Mouse (Mus musculus): ENCODE results near the gene Jam2. TPM values are rescaled to one million over a fixed set of nuclear protein-coding genes. Genes with fewer than 3 reads are reported as not detected.

Gene Jam2
- polyA plus RNA-seq, 1 experiment from 2014 or later: 13.8 TPM

DNA sequence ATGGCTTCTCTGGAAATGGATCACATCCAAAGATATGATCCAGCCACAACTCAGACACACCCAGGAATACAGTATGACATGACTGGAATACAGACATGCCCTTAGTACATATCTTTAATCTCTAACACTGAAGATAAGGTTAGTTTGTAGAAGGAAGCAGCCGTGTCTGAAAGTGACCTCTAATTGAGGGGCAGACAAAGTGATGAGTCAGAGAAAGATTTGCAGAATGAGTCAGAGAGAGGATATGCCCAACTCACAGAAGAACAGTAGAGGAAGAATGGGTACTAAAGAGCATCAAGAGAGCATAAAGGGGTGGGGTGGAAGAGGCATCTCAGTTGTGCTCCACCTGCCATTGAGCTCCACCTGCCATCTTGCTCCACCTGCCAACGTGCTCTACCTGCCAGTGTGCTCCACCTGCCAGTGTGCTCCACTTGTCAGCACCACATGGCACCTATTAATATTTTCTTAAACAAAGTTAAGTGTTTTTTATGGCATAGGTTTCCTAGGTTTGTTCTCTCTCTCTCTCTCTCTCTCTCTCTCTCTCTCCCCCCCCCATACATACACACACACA, 16.8 kb downstream of the Jam2 start:
- H3K9me3 ChIP-seq: no peaks in the 10 kb centered on the region
- no peaks in the 10 kb centered on the region for H3K36me3 ChIP-seq
- H3K4me2 ChIP-seq: no peak overlapping the region
- no peak overlapping the region for H3K9ac ChIP-seq
- H3K4me3 ChIP-seq: no peak overlapping the region
- H3K27ac ChIP-seq: no peak overlapping the region
- 76% methylated on average over 2 of the region's 2 CpGs for WGBS
- H3K4me1 ChIP-seq: no peaks in the 10 kb centered on the region
- no peaks in the 10 kb centered on the region for H3K27me3 ChIP-seq
- ATAC-seq (ENCODE audit: insufficient number of reproducible peaks, low FRiP score, low TSS enrichment, low read depth): no peak

DNA sequence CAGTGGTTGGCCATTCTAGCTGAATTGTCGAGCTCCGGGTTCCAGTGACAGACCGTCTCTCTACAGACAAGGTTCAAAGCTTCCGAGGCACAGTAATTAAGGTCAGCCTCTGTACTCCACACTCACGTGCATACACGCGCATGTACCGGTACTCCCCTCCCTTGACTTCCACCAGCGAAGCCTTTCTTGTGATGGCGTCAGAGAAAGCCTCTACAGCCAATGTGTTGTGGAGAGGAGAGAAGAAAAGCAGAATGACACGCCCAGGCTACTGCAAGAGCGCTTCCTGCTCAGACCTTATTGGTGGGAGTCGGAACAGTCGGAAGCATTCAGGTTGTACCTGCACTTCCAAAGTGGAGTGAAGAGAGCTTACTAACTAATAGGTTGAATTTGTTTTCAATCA, 19.5 kb downstream of the Jam2 start:
- Histone ChIP-seq H3K9ac (no peak overlapping the region), H3K4me3 (no peak overlapping the region), H3K4me2 (no peak overlapping the region), H3K27me3 (no peaks in the 10 kb centered on the region), H3K9me3 (no peaks in the 10 kb centered on the region), H3K4me1 (no peaks in the 10 kb centered on the region), H3K36me3 (no peaks in the 10 kb centered on the region), H3K27ac (no peak overlapping the region)
- no peak for ATAC-seq (ENCODE audit: insufficient number of reproducible peaks, low FRiP score, low TSS enrichment, low read depth)
- WGBS: 83% methylated on average over 14 of the region's 14 CpGs

DNA sequence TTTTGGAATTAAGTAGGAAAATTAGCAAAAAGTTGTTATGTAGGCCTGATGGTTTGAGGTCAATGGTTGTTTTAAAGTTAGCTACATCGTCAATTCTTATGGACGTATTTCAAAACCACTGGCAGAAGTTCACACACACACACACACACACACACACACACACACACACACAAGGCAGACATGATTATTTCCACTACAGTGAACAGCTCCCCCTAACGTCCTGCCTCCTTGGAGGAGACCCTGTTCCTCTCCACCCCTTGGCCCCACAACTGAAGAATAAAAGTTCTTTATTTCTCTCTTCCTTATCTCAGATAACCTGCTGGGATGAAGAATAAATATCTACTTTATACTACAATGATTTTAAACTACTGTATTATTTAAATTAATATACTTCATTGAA, 21.4 kb downstream of the Jam2 start:
- Histone ChIP-seq H3K9me3 (no peaks in the 10 kb centered on the region), H3K27ac (no peak overlapping the region), H3K4me2 (no peak overlapping the region), H3K27me3 (no peaks in the 10 kb centered on the region), H3K36me3 (no peaks in the 10 kb centered on the region), H3K4me1 (no peaks in the 10 kb centered on the region), H3K9ac (no peak overlapping the region), H3K4me3 (no peak overlapping the region)
- WGBS: 60% methylated on average over 3 of the region's 3 CpGs
- no peak for ATAC-seq (ENCODE audit: insufficient number of reproducible peaks, low FRiP score, low TSS enrichment, low read depth)

DNA sequence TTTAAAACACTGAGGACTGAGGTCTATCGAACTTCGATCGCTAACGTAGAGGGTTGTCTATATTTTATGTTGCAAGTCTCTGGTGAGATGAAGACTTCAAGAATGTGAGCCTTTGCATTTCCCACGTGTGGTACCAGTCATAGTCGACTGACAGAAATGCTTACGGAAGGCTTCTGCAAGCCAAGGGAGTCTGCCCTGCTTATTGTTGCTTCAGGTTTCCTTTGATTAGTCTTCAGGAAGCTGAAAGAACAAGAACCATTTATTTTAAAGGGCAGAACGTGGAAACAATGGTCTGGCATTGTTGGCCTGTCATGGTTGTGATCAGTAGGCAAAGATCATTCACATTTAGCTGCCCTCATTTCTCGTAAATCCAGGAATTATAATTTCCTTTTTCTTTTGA, 22.8 kb downstream of the Jam2 start:
- H3K4me1 ChIP-seq: no peaks in the 10 kb centered on the region
- H3K27ac ChIP-seq: no peak overlapping the region
- H3K9me3 ChIP-seq: no peaks in the 10 kb centered on the region
- no peak overlapping the region for H3K4me2 ChIP-seq
- WGBS: 77% methylated on average over 9 of the region's 9 CpGs
- ATAC-seq (ENCODE audit: insufficient number of reproducible peaks, low FRiP score, low TSS enrichment, low read depth): no peak
- no peak overlapping the region for H3K4me3 ChIP-seq
- H3K9ac ChIP-seq: no peak overlapping the region
- no peaks in the 10 kb centered on the region for H3K27me3 ChIP-seq
- no peaks in the 10 kb centered on the region for H3K36me3 ChIP-seq

DNA sequence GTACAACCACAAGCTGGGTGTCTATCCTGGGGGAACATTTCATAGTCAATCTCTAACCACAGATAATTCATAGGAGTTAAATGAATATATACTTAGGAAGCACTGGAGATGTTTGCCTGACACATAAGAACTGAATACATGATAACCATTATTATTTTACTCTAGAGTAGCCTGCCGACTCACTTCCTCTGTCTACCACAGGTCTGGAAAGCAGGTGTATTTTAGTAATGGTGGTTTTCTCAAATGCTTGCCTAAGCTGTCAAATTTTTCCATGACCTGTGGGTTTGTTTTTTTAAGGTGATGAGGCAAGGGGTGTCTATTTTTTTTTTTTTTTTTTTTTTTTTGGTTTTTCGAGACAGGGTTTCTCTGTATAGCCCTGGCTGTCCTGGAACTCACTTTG, 26.1 kb downstream of the Jam2 start:
- ATAC-seq (ENCODE audit: insufficient number of reproducible peaks, low FRiP score, low TSS enrichment, low read depth): no peak
- Histone ChIP-seq H3K9ac (no peak overlapping the region), H3K27ac (no peak overlapping the region), H3K4me2 (no peak overlapping the region), H3K4me3 (no peak overlapping the region), H3K27me3 (no peaks in the 10 kb centered on the region), H3K36me3 (no peaks in the 10 kb centered on the region), H3K4me1 (no peaks in the 10 kb centered on the region), H3K9me3 (no peaks in the 10 kb centered on the region)
- 93% methylated on average over 1 of the region's 2 CpGs for WGBS

DNA sequence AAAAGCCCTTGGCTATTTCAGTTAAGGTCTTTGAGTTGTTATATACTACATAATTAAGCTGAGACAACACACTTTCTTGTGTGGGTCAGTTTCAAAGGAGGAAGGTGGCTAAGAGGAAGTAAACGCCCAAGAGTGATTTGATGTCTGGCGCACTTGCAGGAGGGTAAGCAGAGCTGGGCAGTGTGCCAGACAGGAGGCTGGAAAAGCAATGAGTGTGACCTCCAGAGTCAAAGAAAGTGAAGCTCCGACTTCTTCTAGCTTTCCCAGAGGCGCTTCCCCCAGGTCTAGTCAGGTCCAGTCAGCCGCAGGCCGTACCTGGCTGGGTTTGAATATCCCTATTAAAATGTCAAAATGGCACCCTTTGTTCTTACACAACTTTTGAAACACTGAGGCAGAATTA, 28.3 kb downstream of the Jam2 start:
- Histone ChIP-seq H3K27ac (no peak overlapping the region), H3K9ac (no peak overlapping the region), H3K36me3 (no peaks in the 10 kb centered on the region), H3K9me3 (no peaks in the 10 kb centered on the region), H3K4me2 (no peak overlapping the region), H3K4me1 (no peaks in the 10 kb centered on the region), H3K27me3 (no peaks in the 10 kb centered on the region), H3K4me3 (no peak overlapping the region)
- ATAC-seq (ENCODE audit: insufficient number of reproducible peaks, low FRiP score, low TSS enrichment, low read depth): no peak
- 52% methylated on average over 6 of the region's 6 CpGs for WGBS

DNA sequence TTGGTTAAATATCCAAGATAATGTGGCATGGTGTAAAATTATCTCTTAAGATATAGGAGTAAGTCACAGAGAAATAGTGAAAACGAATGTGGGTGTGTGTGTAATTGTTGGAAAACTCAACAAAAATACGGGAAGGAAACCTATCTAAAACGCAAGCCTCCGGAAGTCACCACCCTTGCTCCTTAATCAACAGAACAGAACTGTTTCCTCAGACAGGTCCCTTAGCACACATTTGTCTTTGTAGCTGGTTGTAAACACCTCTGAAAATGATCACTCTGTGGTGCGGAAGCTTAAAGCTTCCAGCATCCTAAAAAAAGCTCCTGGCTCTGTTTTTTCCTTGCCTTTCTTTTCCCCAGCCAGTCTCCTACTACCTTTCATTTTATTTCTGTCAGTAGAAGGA, 30.9 kb downstream of the Jam2 start:
- no peaks in the 10 kb centered on the region for H3K36me3 ChIP-seq
- H3K27me3 ChIP-seq: no peaks in the 10 kb centered on the region
- no peaks in the 10 kb centered on the region for H3K4me1 ChIP-seq
- no peaks in the 10 kb centered on the region for H3K9me3 ChIP-seq
- no peak overlapping the region for H3K4me2 ChIP-seq
- H3K4me3 ChIP-seq: no peak overlapping the region
- no peak overlapping the region for H3K27ac ChIP-seq
- WGBS: 48% methylated on average over 5 of the region's 5 CpGs
- H3K9ac ChIP-seq: no peak overlapping the region
- ATAC-seq (ENCODE audit: insufficient number of reproducible peaks, low FRiP score, low TSS enrichment, low read depth): no peak

DNA sequence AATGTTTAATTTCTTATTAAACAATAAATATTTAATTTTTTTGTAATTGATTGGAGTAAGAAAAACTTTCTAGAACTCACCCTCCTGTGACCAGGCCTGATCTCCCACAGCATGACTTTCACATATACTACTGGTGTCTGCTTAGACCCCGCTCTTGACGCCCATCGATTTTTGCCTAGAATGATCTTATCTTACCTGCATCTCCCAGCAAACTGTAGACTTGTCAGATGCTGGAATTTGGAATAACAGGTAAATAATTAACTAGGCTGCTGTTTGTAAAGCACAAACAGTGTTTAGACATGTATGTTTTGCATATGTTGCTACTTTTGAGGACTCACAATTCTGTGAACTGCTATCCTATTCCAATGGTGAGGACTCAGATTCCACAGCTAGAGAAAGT, 32.3 kb downstream of the Jam2 start:
- Histone ChIP-seq H3K4me3 (no peak overlapping the region), H3K27ac (no peak overlapping the region), H3K27me3 (no peaks in the 10 kb centered on the region), H3K9ac (no peak overlapping the region), H3K9me3 (no peaks in the 10 kb centered on the region), H3K36me3 (no peaks in the 10 kb centered on the region), H3K4me1 (no peaks in the 10 kb centered on the region), H3K4me2 (no peak overlapping the region)
- no peak for ATAC-seq (ENCODE audit: insufficient number of reproducible peaks, low FRiP score, low TSS enrichment, low read depth)
- WGBS: 87% methylated on average over 3 of the region's 3 CpGs

DNA sequence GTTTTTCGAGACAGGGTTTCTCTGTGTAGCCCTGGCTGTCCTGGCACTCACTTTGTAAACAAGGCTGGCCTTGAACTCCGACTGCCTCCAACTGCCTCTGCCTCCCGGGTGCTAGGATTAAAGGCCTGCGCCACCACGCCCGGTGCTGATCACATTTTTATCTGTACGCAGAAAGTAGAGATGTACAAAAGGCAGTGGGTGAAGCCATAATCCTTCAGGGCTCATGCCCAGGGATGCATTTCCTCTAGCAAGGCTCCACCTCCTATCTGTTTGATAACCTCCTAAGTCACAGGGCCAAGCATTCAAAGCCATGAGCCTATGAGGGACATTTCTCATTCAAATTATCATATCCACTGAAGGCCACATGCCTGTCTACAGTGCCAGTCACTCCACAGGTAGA, 34.0 kb downstream of the Jam2 start:
- Histone ChIP-seq H3K4me1 (no peaks in the 10 kb centered on the region), H3K27me3 (no peaks in the 10 kb centered on the region), H3K27ac (no peak overlapping the region), H3K4me3 (no peak overlapping the region), H3K4me2 (no peak overlapping the region), H3K9ac (no peak overlapping the region), H3K36me3 (no peaks in the 10 kb centered on the region), H3K9me3 (no peaks in the 10 kb centered on the region)
- ATAC-seq (ENCODE audit: insufficient number of reproducible peaks, low FRiP score, low TSS enrichment, low read depth): no peak
- 91% methylated on average over 7 of the region's 7 CpGs for WGBS

DNA sequence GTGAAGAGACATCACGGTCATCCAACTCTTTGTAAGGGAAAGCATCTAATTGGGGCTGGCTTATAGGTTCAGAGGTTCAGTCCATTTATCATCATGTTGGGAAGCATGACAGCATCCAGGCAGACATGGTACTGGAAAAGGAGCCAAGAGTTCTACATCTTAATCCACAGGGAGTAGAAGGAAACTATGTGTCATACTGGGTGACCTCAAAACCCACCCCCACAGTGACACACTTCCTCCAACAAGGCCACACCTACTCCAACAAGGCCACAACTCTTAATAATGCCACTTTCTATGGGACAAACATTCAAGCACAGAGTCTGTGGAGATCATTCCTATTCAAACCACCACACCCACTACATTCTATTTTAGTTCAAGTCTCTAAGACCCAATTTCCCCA, 36.3 kb downstream of the Jam2 start:
- Histone ChIP-seq H3K36me3 (no peaks in the 10 kb centered on the region), H3K4me1 (no peaks in the 10 kb centered on the region), H3K9me3 (no peaks in the 10 kb centered on the region), H3K27ac (no peak overlapping the region), H3K27me3 (no peaks in the 10 kb centered on the region), H3K9ac (no peak overlapping the region), H3K4me2 (no peak overlapping the region), H3K4me3 (no peak overlapping the region)
- 93% methylated on average over 1 of the region's 1 CpGs for WGBS
- ATAC-seq (ENCODE audit: insufficient number of reproducible peaks, low FRiP score, low TSS enrichment, low read depth): no peak

DNA sequence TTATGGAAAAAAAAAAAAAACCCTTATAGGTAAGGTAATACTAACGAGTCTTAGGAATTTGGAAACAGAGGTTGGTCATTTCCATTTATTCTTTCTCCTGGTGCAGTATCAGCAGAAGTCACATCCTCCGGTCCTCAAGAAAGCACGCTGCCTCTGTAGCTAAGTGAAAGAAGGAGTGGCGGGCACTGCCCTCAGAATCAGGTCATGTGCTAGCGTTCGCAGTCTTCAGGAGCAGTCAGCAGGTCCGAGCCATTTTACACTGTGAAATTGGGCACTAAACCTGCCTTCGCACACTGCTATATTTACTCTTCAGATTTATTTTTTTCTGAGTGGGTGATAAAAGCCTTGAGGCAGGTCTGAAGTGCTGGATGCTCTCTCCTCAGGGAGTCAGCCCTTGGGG, 39.9 kb downstream of the Jam2 start:
- H3K27me3 ChIP-seq: no peaks in the 10 kb centered on the region
- ATAC-seq (ENCODE audit: insufficient number of reproducible peaks, low FRiP score, low TSS enrichment, low read depth): no peak
- no peak overlapping the region for H3K27ac ChIP-seq
- H3K4me2 ChIP-seq: no peak overlapping the region
- no peak overlapping the region for H3K4me3 ChIP-seq
- no peaks in the 10 kb centered on the region for H3K36me3 ChIP-seq
- H3K9ac ChIP-seq: no peak overlapping the region
- H3K4me1 ChIP-seq: no peaks in the 10 kb centered on the region
- WGBS: 78% methylated on average over 8 of the region's 8 CpGs
- no peaks in the 10 kb centered on the region for H3K9me3 ChIP-seq

DNA sequence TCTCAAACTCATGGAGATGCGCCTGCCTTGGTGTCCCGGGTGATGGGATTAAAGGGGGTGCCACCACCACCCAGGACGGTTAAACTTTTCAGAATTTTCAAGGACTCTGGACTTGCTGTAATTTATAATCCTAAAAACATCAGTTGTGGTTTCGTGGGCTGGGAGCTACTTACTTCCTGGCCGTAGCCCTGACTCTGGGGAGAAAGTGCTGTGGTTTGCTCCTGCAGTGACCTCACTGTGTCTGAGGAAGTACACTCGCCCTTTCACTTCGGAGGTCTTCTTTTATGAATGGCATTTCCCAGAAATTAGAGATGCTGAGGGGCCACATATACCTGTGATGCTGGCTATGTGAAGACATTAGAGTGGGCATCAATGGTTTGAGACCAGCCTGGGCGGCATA, 40.6 kb downstream of the Jam2 start:
- H3K4me1 ChIP-seq: no peaks in the 10 kb centered on the region
- H3K27ac ChIP-seq: no peak overlapping the region
- no peak overlapping the region for H3K4me2 ChIP-seq
- no peaks in the 10 kb centered on the region for H3K36me3 ChIP-seq
- no peaks in the 10 kb centered on the region for H3K27me3 ChIP-seq
- no peak overlapping the region for H3K9ac ChIP-seq
- no peak overlapping the region for H3K4me3 ChIP-seq
- H3K9me3 ChIP-seq: no peaks in the 10 kb centered on the region
- no peak for ATAC-seq (ENCODE audit: insufficient number of reproducible peaks, low FRiP score, low TSS enrichment, low read depth)
- WGBS: 75% methylated on average over 8 of the region's 8 CpGs

DNA sequence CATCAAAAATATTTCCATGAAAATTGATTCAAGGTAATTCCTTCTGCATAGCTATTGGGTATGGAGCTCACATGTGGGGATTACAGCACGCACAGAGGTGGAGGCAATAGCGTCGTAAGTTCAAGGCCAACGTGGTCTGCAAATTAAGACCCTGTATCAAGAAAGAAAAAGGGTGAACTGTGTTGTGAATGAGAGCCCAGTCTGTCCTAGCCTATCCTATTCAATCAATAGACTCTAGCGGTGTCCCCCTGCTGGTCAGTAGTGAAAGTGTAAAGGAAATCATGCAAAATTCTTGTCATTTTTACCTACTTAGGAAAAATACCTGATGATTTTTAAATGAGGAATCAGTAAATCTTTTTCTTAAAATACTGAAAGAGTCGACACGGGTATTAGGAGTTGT, 43.5 kb downstream of the Jam2 start:
- Histone ChIP-seq H3K27me3 (no peaks in the 10 kb centered on the region), H3K4me1 (no peaks in the 10 kb centered on the region), H3K27ac (no peak overlapping the region), H3K9ac (no peak overlapping the region), H3K36me3 (peaks cover 16% of the 10 kb centered on the region; the same call in 1 of the 2 replicates), H3K9me3 (no peaks in the 10 kb centered on the region), H3K4me3 (no peak overlapping the region), H3K4me2 (no peak overlapping the region)
- 37% methylated on average over 7 of the region's 7 CpGs for WGBS
- ATAC-seq (ENCODE audit: insufficient number of reproducible peaks, low FRiP score, low TSS enrichment, low read depth): no peak

Data from limb, embryonic 15.5 days (tissue).